Mouse (Mus musculus) CH12.LX (cell line): ENCODE measurements around the gene Hdac4. TPM values are rescaled to one million over a fixed set of nuclear protein-coding genes. Genes with fewer than 3 reads are reported as not detected.
A peak's percentile ranks its signal among the peaks of the same experiment; 100 is the strongest.

Experiments used
- DNase-seq: peaks from one replicate; pipeline ENCODE4 v3.0.0-alpha.2; 2013; ENCODE audit errors: extremely low read depth
- H3K27ac ChIP-seq: 2 replicates; pipeline ENCODE4 v1.5.1; 2012; ENCODE audit warnings: low read depth, mild to moderate bottlenecking, control low read depth, moderate library complexity; ENCODE audit not compliant: insufficient read depth
- H3K27me3 ChIP-seq: replicated peaks from 2 replicates; pipeline ENCODE3; 2012; ENCODE audit warnings: inconsistent platforms
- H3K36me3 ChIP-seq, 2 experiments: replicated peaks in 1 of 2; 2 replicates each; pipeline versions ENCODE3 to v1.6.1; 2012; ENCODE audit warnings: inconsistent platforms in 1 of 2, low read length in 1 of 2, mild to moderate bottlenecking in 1 of 2, mixed read lengths in 1 of 2, moderate library complexity in 1 of 2; ENCODE audit not compliant: control insufficient read depth in 1 of 2, insufficient read depth in 1 of 2
- H3K4me1 ChIP-seq, 2 experiments: 2 replicates each; pipeline ENCODE4 v1.6.1; 2012; ENCODE audit warnings: inconsistent platforms in 1 of 2, moderate library complexity in 1 of 2; ENCODE audit not compliant: insufficient read depth in 2 of 2, control insufficient read depth in 1 of 2
- H3K4me2 ChIP-seq: 2 replicates; pipeline ENCODE4 v1.6.1; 2012; ENCODE audit warnings: low read depth, mild to moderate bottlenecking, control low read depth; ENCODE audit not compliant: poor library complexity, insufficient read depth, severe bottlenecking
- H3K4me3 ChIP-seq, 3 experiments: fragments of 150-350 bp in 1 of 3; sonication (generic) in 1 of 3; replicated peaks in 1 of 3; 2 replicates each; pipeline versions ENCODE3 to v1.5.1; 2011 to 2012; ENCODE audit warnings: low read depth in 2 of 3, low read length in 2 of 3, mild to moderate bottlenecking in 2 of 3, moderate library complexity in 2 of 3, control low read depth in 1 of 3, improper control_type of control experiment in 1 of 3, inconsistent platforms in 1 of 3, mixed read lengths in 1 of 3; ENCODE audit not compliant: poor library complexity in 1 of 3
- H3K79me2 ChIP-seq: replicated peaks from 2 replicates; pipeline ENCODE4 v1.6.1; 2012; ENCODE audit warnings: mild to moderate bottlenecking, moderate library complexity; ENCODE audit not compliant: control insufficient read depth, poor library complexity, insufficient read depth, severe bottlenecking; ENCODE audit errors: extremely low read depth
- H3K9ac ChIP-seq: 2 replicates; pipeline ENCODE4 v1.6.1; 2012; ENCODE audit warnings: low read depth, mild to moderate bottlenecking, control low read depth, moderate library complexity; ENCODE audit not compliant: insufficient read depth
- H3K9me3 ChIP-seq: replicated peaks from 2 replicates; pipeline ENCODE3; 2012; ENCODE audit warnings: low read length, inconsistent platforms, mixed read lengths
- CTCF ChIP-seq, 2 experiments: IDR thresholded peaks in 1 of 2; conservative IDR thresholded peaks in 1 of 2; 2 replicates each; pipeline ENCODE4 v1.5.1; 2011 to 2012; ENCODE audit warnings: low read depth in 2 of 2, low read length in 2 of 2, improper control_type of control experiment in 1 of 2, inconsistent platforms in 1 of 2, mild to moderate bottlenecking in 1 of 2, moderate library complexity in 1 of 2
- ETS1 ChIP-seq: conservative IDR thresholded peaks from 2 replicates; pipeline ENCODE4 v1.6.1; 2012; ENCODE audit warnings: low read depth, mild to moderate bottlenecking, inconsistent platforms, low read length, improper control_type of control experiment, moderate library complexity
- JUN ChIP-seq: IDR thresholded peaks from 2 replicates; pipeline ENCODE4 v1.6.1; 2011; ENCODE audit warnings: low read depth, mild to moderate bottlenecking, low read length, improper control_type of control experiment, moderate library complexity; ENCODE audit not compliant: insufficient read depth
- JUND ChIP-seq: conservative IDR thresholded peaks from 2 replicates; pipeline ENCODE4 v1.6.1; 2011; ENCODE audit warnings: low read depth, low read length, improper control_type of control experiment
- MAX ChIP-seq: IDR thresholded peaks from 2 replicates; pipeline ENCODE4 v1.6.1; 2011; ENCODE audit warnings: low read length, improper control_type of control experiment
- MEF2A ChIP-seq: IDR thresholded peaks from 2 replicates; pipeline ENCODE4 v1.6.1; 2014; ENCODE audit warnings: low read depth, mild to moderate bottlenecking, inconsistent platforms, low read length, improper control_type of control experiment, borderline replicate concordance
- NELFE ChIP-seq: IDR thresholded peaks from 2 replicates; pipeline ENCODE4 v1.6.1; 2011; ENCODE audit warnings: low read depth, low read length, improper control_type of control experiment
- NRF1 ChIP-seq: IDR thresholded peaks from 2 replicates; pipeline ENCODE4 v1.6.1; 2014; ENCODE audit warnings: low read depth, mild to moderate bottlenecking, inconsistent platforms, low read length, improper control_type of control experiment, moderate library complexity
- PAX5 ChIP-seq: IDR thresholded peaks from 2 replicates; pipeline ENCODE4 v1.6.1; 2012; ENCODE audit warnings: low read length, inconsistent platforms, mixed read lengths
- RAD21 ChIP-seq: IDR thresholded peaks from 2 replicates; pipeline ENCODE4 v1.6.1; 2011; ENCODE audit warnings: low read depth, mild to moderate bottlenecking, low read length, improper control_type of control experiment, moderate library complexity
- RCOR1 ChIP-seq: conservative IDR thresholded peaks from 2 replicates; pipeline ENCODE4 v1.6.1; 2012; ENCODE audit warnings: low read depth, mild to moderate bottlenecking, inconsistent platforms, low read length, improper control_type of control experiment
- SMC3 ChIP-seq: IDR thresholded peaks from 2 replicates; pipeline ENCODE4 v1.6.1; 2011; ENCODE audit warnings: low read depth, low read length, improper control_type of control experiment
- TCF12 ChIP-seq: IDR thresholded peaks from 2 replicates; pipeline ENCODE4 v1.6.1; 2014; ENCODE audit warnings: low read depth, mild to moderate bottlenecking, inconsistent platforms, low read length, improper control_type of control experiment
- USF1 ChIP-seq: IDR thresholded peaks from 2 replicates; pipeline ENCODE4 v1.6.1; 2014; ENCODE audit warnings: low read depth, mild to moderate bottlenecking, inconsistent platforms, low read length, improper control_type of control experiment
- USF2 ChIP-seq: conservative IDR thresholded peaks from 2 replicates; pipeline ENCODE4 v1.6.1; 2011; ENCODE audit warnings: low read depth, low read length, improper control_type of control experiment
- ZC3H11A ChIP-seq: IDR thresholded peaks from 2 replicates; pipeline ENCODE4 v1.6.1; 2012; ENCODE audit warnings: low read depth, mild to moderate bottlenecking, inconsistent platforms, low read length, improper control_type of control experiment
- ZKSCAN1 ChIP-seq: IDR thresholded peaks from 2 replicates; pipeline ENCODE4 v1.6.1; 2012; ENCODE audit warnings: low read depth, inconsistent platforms, low read length, improper control_type of control experiment, borderline replicate concordance
- ZMIZ1 ChIP-seq: IDR thresholded peaks from 2 replicates; pipeline ENCODE4 v1.6.1; 2012; ENCODE audit warnings: low read depth, mild to moderate bottlenecking, inconsistent platforms, low read length, improper control_type of control experiment
- dilution Hi-C: fragments of 300-500 bp; cut with MboI; formaldehyde crosslinking; loops from 2 replicates; pipeline ENCODE4 v1.14.3; 2020; ENCODE audit warnings: low sequenced_read_pairs; ENCODE audit not compliant: extremely low pct_unique_long_range_greater_than_20kb, extremely low pct_ligation_motif_present
- in situ Hi-C: fragments of 300-500 bp; cut with MboI; formaldehyde crosslinking; loops from 3 replicates; pipeline ENCODE4 v1.14.3; 2019; ENCODE audit warnings: low sequenced_read_pairs, low pct_ligation_motif_present, low pct_unique_long_range_greater_than_20kb, mixed read lengths
- polyA plus RNA-seq: library from polyadenylated mRNA; unstranded; fragments of >175 nt; gene quantifications from 2 replicates; pipeline ENCODE4 v1.2.1, GENCODE M21; 2012; ENCODE audit warnings: low read depth; ENCODE audit not compliant: insufficient read length
- total RNA-seq, 2 experiments: library from RNA; depleted of rRNA; stranded (reverse); fragments of 300-350 nt in 1 of 2; fragments of >200 nt in 1 of 2; gene quantifications; 2 replicates each; pipeline ENCODE4 v1.2.3; 2012 to 2014

The Hdac4 gene
- total and polyA plus RNA-seq, 3 experiments, result 2.4 to 6.3 (median 4.3) TPM

DNA sequence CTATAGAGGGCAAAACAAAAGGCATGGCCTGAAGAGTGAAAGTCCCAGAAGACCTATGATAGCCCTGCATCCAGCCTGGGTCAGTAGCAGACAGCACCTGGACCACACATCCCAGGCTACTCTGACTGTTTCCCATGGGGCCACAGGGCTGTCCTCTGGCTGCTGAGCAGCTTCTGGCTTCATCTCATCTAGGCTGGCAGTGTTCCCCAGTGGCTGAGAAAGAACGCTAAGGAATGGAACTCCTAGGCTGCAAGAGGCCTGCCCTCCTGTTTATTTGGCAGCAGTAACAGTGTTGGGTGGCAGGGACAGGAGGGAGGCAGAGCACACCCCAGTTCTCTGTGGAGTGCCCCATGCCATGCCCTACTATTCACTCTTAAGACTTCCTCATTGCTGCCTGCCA, 228.5 kb downstream of the Hdac4 start:
- H3K4me3 ChIP-seq, result no peak overlapping the region
- in situ Hi-C loops, result no loop called here
- TF ChIP-seq TCF12 (no peak), MAX (no peak), CTCF (conservative IDR thresholded peaks at IDR 0.05 in 1 of 2, IDR thresholded peaks at IDR 0.05 in 1 of 2; ENCODE audit: low read depth in 2 of 2, low read length in 2 of 2) (no peak), RAD21 (no peak), NRF1 (no peak), ZKSCAN1 (no peak)
- TF ChIP-seq, all 38 proteins: peak for 0
- DNase-seq, result no peak
- H3K27ac ChIP-seq, result no peak overlapping the region
- no peaks in the 10 kb centered on the region for H3K27me3 ChIP-seq
- peaks cover 8 to 42% of the 10 kb centered on the region in 2 experiments for H3K4me1 ChIP-seq
- H3K9me3 ChIP-seq, result no peaks in the 10 kb centered on the region
- peaks cover 24 to 79% of the 10 kb centered on the region in 2 experiments for H3K36me3 ChIP-seq
- no peak overlapping the region for H3K4me2 ChIP-seq
- H3K79me2 ChIP-seq, result no peaks in the 10 kb centered on the region
- dilution Hi-C loops, result no loop called here
- no peak overlapping the region for H3K9ac ChIP-seq

GRCm38 (mm10) chr1:91964486-91965335, 230.8 kb downstream of the Hdac4 start:
- H3K4me1 ChIP-seq, result peaks cover 8 to 42% of the 10 kb centered on the region in 2 experiments
- H3K79me2 ChIP-seq, result no peaks in the 10 kb centered on the region
- no peak overlapping the region for H3K4me3 ChIP-seq
- peaks cover 19 to 74% of the 10 kb centered on the region in 2 experiments for H3K36me3 ChIP-seq
- TF ChIP-seq JUND (no peak), PAX5 (no peak), RCOR1 (no peak), MAX (no peak), CTCF (conservative IDR thresholded peaks at IDR 0.05 in 1 of 2, IDR thresholded peaks at IDR 0.05 in 1 of 2; ENCODE audit: low read depth in 2 of 2, low read length in 2 of 2) (no peak)
- H3K4me2 ChIP-seq, result no peak overlapping the region
- dilution Hi-C loops (no loop called here), in situ Hi-C loops (no loop called here)
- no peak for DNase-seq
- H3K9me3 ChIP-seq, result no peaks in the 10 kb centered on the region
- H3K27ac ChIP-seq, result no peak overlapping the region
- no peak overlapping the region for H3K9ac ChIP-seq
- H3K27me3 ChIP-seq, result no peaks in the 10 kb centered on the region

DNA sequence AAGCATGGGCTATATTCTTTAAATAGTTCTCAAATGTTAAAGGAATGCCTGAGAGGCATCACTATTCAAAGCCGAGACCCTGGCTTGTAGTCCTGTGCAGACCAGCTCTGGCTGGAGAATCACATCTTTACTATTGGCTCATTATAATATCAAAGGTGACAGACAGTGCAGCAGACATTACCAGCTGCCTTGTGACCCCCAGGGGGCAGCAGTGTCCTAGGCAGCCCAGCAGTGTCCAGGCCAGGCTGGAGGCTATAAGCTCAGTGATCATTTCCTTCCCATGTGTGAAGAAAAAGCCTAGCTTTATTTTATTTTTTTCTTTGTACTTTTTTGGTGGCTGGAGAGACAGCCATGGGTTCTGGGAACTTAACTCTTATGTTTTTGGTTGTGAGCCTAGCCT, 233.2 kb downstream of the Hdac4 start:
- dilution Hi-C loops, result no loop called here
- Histone ChIP-seq H3K79me2 (no peaks in the 10 kb centered on the region), H3K27me3 (no peaks in the 10 kb centered on the region), H3K9me3 (no peaks in the 10 kb centered on the region), H3K9ac (no peak overlapping the region), H3K36me3 (peaks cover 24 to 73% of the 10 kb centered on the region in 2 experiments), H3K27ac (no peak overlapping the region), H3K4me3 (no peak overlapping the region), H3K4me2 (no peak overlapping the region), H3K4me1 (peaks cover 8 to 39% of the 10 kb centered on the region in 2 experiments)
- no peak for TF ChIP-seq JUN
- peak; percentile 44 to 78; a peak in 3 of 4 replicates for TF ChIP-seq CTCF (conservative IDR thresholded peaks at IDR 0.05 in 1 of 2, IDR thresholded peaks at IDR 0.05 in 1 of 2; ENCODE audit: low read depth in 2 of 2, low read length in 2 of 2)
- TF ChIP-seq SMC3, result peak; percentile 84
- peak; percentile 78 for TF ChIP-seq RAD21
- TF ChIP-seq MEF2A, result no peak
- no peak for TF ChIP-seq USF2
- TF ChIP-seq ZMIZ1, result no peak
- TF ChIP-seq ZC3H11A, result peak; percentile 33
- 0 out of 2 replicates have a peak, but pooled peaks have one; percentile 33 for TF ChIP-seq NELFE
- TF ChIP-seq ETS1, result no peak
- no peak for TF ChIP-seq USF1
- peak; percentile 44 for DNase-seq
- in situ Hi-C loops, result no loop called here
